Comparison of ENCODE assay signal across 18 mouse cellular contexts in the genomic region with DNA sequence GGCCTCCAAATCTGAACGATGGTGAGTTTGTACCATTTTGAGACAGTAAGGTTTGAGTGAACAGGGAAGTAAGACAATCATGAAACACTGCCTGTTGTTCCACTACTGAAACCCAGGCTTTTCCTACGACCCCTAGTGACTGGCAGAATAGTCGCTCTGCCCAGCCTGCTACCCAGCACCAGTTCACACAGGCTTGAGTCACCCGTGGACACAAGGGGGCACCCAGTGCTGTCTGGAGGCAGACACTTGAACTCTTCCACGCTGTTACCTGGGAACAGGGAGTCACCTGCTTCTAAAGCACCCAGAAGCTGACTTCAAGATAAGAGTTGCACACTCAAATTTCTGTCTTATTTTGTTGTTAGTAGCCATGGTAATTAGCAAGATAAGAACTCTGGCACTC.
"Had no signal": no experiment of that assay in that cellular context is flagged by ENCODE, and none has a peak within 500 bp of the region (broad histone marks: within the 10 kb centered on the region; RNA-seq: fewer than 3 reads in every experiment).

No protein-coding gene starts in this region.

- H3K4me1 ChIP-seq: liver, embryonic 15.5 days; megakaryocyte, embryonic 14.5 days had no signal

- H3K36me3 ChIP-seq: intestine, embryonic 15.5 days; limb, embryonic 10.5 days; liver, embryonic 15.5 days; midbrain, embryonic 12.5 days; neural tube, embryonic 15.5 days had no signal

- H3K4me3 ChIP-seq: intestine, embryonic 15.5 days; left cerebral cortex, adult 2 months; limb, embryonic 10.5 days; liver, embryonic 15.5 days; megakaryocyte, embryonic 14.5 days; midbrain, embryonic 12.5 days; myocyte; neural tube, embryonic 15.5 days had no signal

- H3K4me2 ChIP-seq: intestine, embryonic 15.5 days; liver, embryonic 15.5 days; midbrain, embryonic 12.5 days; neural tube, embryonic 15.5 days had no signal

- H3K9ac ChIP-seq: intestine, embryonic 15.5 days; liver, embryonic 15.5 days; midbrain, embryonic 12.5 days; neural tube, embryonic 15.5 days had no signal

- DNase-seq: kidney, adult 18-20 months; kidney, postnatal 14 days; lung, adult 2 months; right cerebral cortex, adult 18-20 months; right cerebral cortex, postnatal 25 days; thymus, adult 2 months; thymus, postnatal 25 days had no signal

- ATAC-seq: intestine, embryonic 15.5 days; lung, postnatal 0 days had no signal

- H3K27me3 ChIP-seq: intestine, embryonic 15.5 days; liver, embryonic 15.5 days; megakaryocyte, embryonic 14.5 days; midbrain, embryonic 12.5 days; neural tube, embryonic 15.5 days had no signal

- H3K9me3 ChIP-seq: intestine, embryonic 15.5 days; limb, embryonic 10.5 days; liver, embryonic 15.5 days; midbrain, embryonic 12.5 days; neural tube, embryonic 15.5 days had no signal

- H3K27ac ChIP-seq: intestine, embryonic 15.5 days; left cerebral cortex, adult 2 months; limb, embryonic 10.5 days; liver, embryonic 15.5 days; macrophage; midbrain, embryonic 12.5 days; neural tube, embryonic 15.5 days; stomach, postnatal 0 days had no signal
